ENCODE assay signal across 8 mouse cellular contexts in genomic region chr9:13231545-13232216, GRCm38 (mm10). TPM values are rescaled to one million over a fixed set of nuclear protein-coding genes. Genes with fewer than 3 reads are reported as not detected.
A peak's percentile ranks its signal among the peaks of the same experiment; 100 is the strongest.
DNase-seq lines count a peak whose midpoint lies in the region; ATAC-seq lines count a peak whose summit lies in the region.

No protein-coding gene starts in this region.

- no peaks in the 10 kb centered on the region for H3K9me3 ChIP-seq in midbrain, embryonic 11.5 days (ENCODE audit: control insufficient read depth, low read length)
- no peaks in the 10 kb centered on the region for H3K9me3 ChIP-seq in midbrain, embryonic 10.5 days (replicated peaks)

- no peaks in the 10 kb centered on the region for H3K27me3 ChIP-seq in midbrain, embryonic 11.5 days (ENCODE audit: control insufficient read depth, insufficient read depth, low read length)
- no peaks in the 10 kb centered on the region for H3K27me3 ChIP-seq in midbrain, embryonic 10.5 days (ENCODE audit: low read depth, poor library complexity, severe bottlenecking)

- ATAC-seq in midbrain, embryonic 11.5 days (ENCODE audit: low FRiP score) = peak; percentile 61; the same call in 1 of the 2 replicates

- 16% methylated on average over 5 of the region's 5 CpGs for WGBS in midbrain, embryonic 11.5 days
- 25% methylated on average over 5 of the region's 5 CpGs for WGBS in midbrain, embryonic 10.5 days

- peak; percentile 16 to 26 for DNase-seq in cerebellum, postnatal 25 days
- no peak for DNase-seq in cerebellum, adult 8-10 months
- peak; percentile 94 for DNase-seq in midbrain, embryonic 11.5 days (ENCODE audit: low spot score, missing footprints)
- no peak for DNase-seq in midbrain, embryonic 10.5 days (ENCODE audit: low spot score)
- peak; percentile 83 for DNase-seq in embryo, embryonic 10.5 days (ENCODE audit: low spot score)
- peak; percentile 24 to 41 for DNase-seq in kidney, postnatal 25 days
- peak; percentile 83 for DNase-seq in retina, embryonic 14.5 days (ENCODE audit: low spot score)
- no peak for DNase-seq in gastrocnemius, adult 8-10 months (ENCODE audit: low spot score in 2 of 2)

- H3K27ac ChIP-seq in midbrain, embryonic 11.5 days (ENCODE audit: low read depth, low read length) = no peak overlapping the region
- H3K27ac ChIP-seq in midbrain, embryonic 10.5 days (replicated peaks) = no peak overlapping the region

- no peaks in the 10 kb centered on the region for H3K36me3 ChIP-seq in midbrain, embryonic 11.5 days (ENCODE audit: control insufficient read depth, insufficient read depth, low read length)
- H3K36me3 ChIP-seq in midbrain, embryonic 10.5 days = no peaks in the 10 kb centered on the region

- H3K4me2 ChIP-seq in midbrain, embryonic 11.5 days = no peak overlapping the region

- no peak overlapping the region for H3K4me3 ChIP-seq in midbrain, embryonic 11.5 days (ENCODE audit: low read depth, low read length)
- H3K4me3 ChIP-seq in midbrain, embryonic 10.5 days = no peak overlapping the region

- no peaks in the 10 kb centered on the region for H3K4me1 ChIP-seq in midbrain, embryonic 11.5 days (ENCODE audit: control insufficient read depth, insufficient read depth, low read length)
- peaks cover 12% of the 10 kb centered on the region for H3K4me1 ChIP-seq in midbrain, embryonic 10.5 days

- H3K9ac ChIP-seq in midbrain, embryonic 11.5 days (ENCODE audit: low read length) = no peak overlapping the region

RNA-seq across cellular contexts. Expression of gene Jrkl, which starts 13.9 kb away (rescaled TPM):
- 9.5 and 9.7 TPM in 2 replicates for polyA plus RNA-seq in midbrain, embryonic 11.5 days (2014; fragmentation: Nextera tagmentation; extraction: Ambion mirVana)
- 7.6 and 9.1 TPM in 2 replicates for polyA plus RNA-seq in midbrain, embryonic 10.5 days (2016; fragmentation: Nextera tagmentation; extraction: Ambion mirVana)
- 1 to 10 TPM; 2.5 to 3.2 (median 2.7) TPM for total RNA-seq in gastrocnemius, adult 8-10 months (2022)

RNA-seq across cellular contexts. Expression of gene Ccdc82, which starts 15.1 kb away (rescaled TPM):
- polyA plus RNA-seq in midbrain, embryonic 11.5 days (2014; fragmentation: Nextera tagmentation; extraction: Ambion mirVana) = 12.8 and 16.0 TPM in 2 replicates
- 9.1 and 11.7 TPM in 2 replicates for polyA plus RNA-seq in midbrain, embryonic 10.5 days (2016; fragmentation: Nextera tagmentation; extraction: Ambion mirVana)
- 1 to 10 TPM; 3.2 to 4.8 (median 4.5) TPM for total RNA-seq in gastrocnemius, adult 8-10 months (2022)

Comparison
In these comparisons a context has a peak if more than half of its experiments do, and no peak if none do; other contexts are left out.
1. DNase-seq: peak in cerebellum, postnatal 25 days (2 of 2), midbrain, embryonic 11.5 days (single experiment), embryo, embryonic 10.5 days (single experiment), kidney, postnatal 25 days (2 of 2) and retina, embryonic 14.5 days (single experiment); none in cerebellum, adult 8-10 months (single experiment), midbrain, embryonic 10.5 days (single experiment) and gastrocnemius, adult 8-10 months (0 of 2).